15 mouse cellular contexts compared by ENCODE assay signal in the genomic region with DNA sequence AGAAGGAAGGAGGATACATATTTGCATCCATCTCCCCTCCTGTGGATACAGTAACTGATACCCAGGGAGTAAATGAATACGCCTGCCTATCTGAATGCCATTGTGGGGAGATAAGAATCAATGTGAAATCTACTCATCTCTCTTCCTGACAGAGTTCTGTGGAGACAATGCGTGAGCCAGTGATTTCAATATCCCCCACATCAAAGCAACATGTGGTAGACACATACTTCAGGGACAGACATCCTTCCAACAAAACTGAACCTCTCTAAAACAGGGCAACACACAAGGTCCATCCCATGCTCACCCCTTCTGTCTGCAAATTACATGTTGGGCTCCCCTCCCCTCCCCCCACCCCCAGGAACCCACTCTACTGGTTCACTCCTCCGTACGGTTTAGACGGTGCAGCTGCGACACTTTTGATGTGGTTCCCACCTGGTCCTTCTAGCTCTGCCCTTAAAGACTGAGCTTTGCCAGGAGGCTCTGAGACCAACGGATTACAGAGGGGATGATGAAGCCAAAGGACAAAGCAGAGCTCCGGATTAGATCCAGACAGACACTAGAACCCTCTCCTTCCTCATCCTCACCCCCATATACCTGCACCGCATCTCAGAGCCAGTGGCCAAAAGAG. TPM values are rescaled to one million over a fixed set of nuclear protein-coding genes. Genes with fewer than 3 reads are reported as not detected.
DNase-seq lines count a peak whose midpoint lies in the region; ATAC-seq and TF ChIP-seq lines count a peak whose summit lies in the region.
"Had no signal": no experiment of that assay in that cellular context is flagged by ENCODE, and none has a peak within 500 bp of the region (broad histone marks: within the 10 kb centered on the region; RNA-seq: fewer than 3 reads in every experiment).

No protein-coding gene starts in this region.

- H3K4me2 ChIP-seq in hindbrain, postnatal 0 days (ENCODE audit: low read depth, low read length), result 0 out of 2 replicates have a peak overlapping the region, but pooled peaks have one; percentile 6
- peak overlapping the region; percentile 43 for H3K4me2 ChIP-seq in neural tube, embryonic 13.5 days

- no peaks in the 10 kb centered on the region for H3K27me3 ChIP-seq in forebrain, embryonic 10.5 days (ENCODE audit: poor library complexity, severe bottlenecking)
- no peaks in the 10 kb centered on the region for H3K27me3 ChIP-seq in hindbrain, postnatal 0 days (ENCODE audit: insufficient read depth, low read length)
- H3K27me3 ChIP-seq in neural tube, embryonic 13.5 days, result no peaks in the 10 kb centered on the region

- no peak overlapping the region for H3K9ac ChIP-seq in hindbrain, postnatal 0 days (replicated peaks; ENCODE audit: low read length)
- peak overlapping the region; percentile 60 for H3K9ac ChIP-seq in neural tube, embryonic 13.5 days

- intact Hi-C loops in left cerebral cortex, postnatal 36 days (cut with DNase I), result no loop called here

- H3K27ac ChIP-seq in forebrain, embryonic 10.5 days, result peak overlapping the region; percentile 95
- peak overlapping the region; percentile 37; the same call in 1 of the 2 replicates for H3K27ac ChIP-seq in hindbrain, postnatal 0 days
- peak overlapping the region; percentile 93 for H3K27ac ChIP-seq in neural tube, embryonic 13.5 days (replicated peaks)
- H3K27ac ChIP-seq: heart, embryonic 10.5 days had no signal

- H3K4me1 ChIP-seq in forebrain, embryonic 10.5 days, result peaks cover 84% of the 10 kb centered on the region
- H3K4me1 ChIP-seq in hindbrain, postnatal 0 days (ENCODE audit: insufficient read depth, low read length), result peaks cover 40% of the 10 kb centered on the region
- peaks cover 84% of the 10 kb centered on the region for H3K4me1 ChIP-seq in neural tube, embryonic 13.5 days (replicated peaks)

- WGBS in forebrain, embryonic 10.5 days, result 63% methylated on average over 9 of the region's 9 CpGs
- 33% methylated on average over 9 of the region's 9 CpGs for WGBS in hindbrain, postnatal 0 days
- 30% methylated on average over 9 of the region's 9 CpGs for WGBS in neural tube, embryonic 13.5 days

- no peak for DNase-seq in forebrain, embryonic 10.5 days (ENCODE audit: extremely low spot score, low spot score)
- no peak for DNase-seq in hindbrain, postnatal 0 days (ENCODE audit: low spot score)
- DNase-seq in left cerebral cortex, postnatal 36 days (ENCODE audit: low spot score in 2 of 2), result no peak
- no peak for DNase-seq in spleen, adult 12 weeks (ENCODE audit: low spot score)
- no peak for DNase-seq in left cerebral cortex, adult 8-10 months (ENCODE audit: low spot score in 2 of 2)
- DNase-seq: cerebellum, adult 11-12 months; lung, postnatal 10 days; spleen, adult 18-20 months had no signal

- ATAC-seq in activated CD4-positive, CD25-positive, alpha-beta regulatory T cell, adult 4 months, result peak; percentile 56
- no peak for ATAC-seq in hindbrain, postnatal 0 days
- no peak for ATAC-seq in neural tube, embryonic 13.5 days (ENCODE audit: low read depth)
- no peak for ATAC-seq in frontal cortex, adult (ENCODE audit: low TSS enrichment)

- TF ChIP-seq CTCF in hindbrain, postnatal 0 days (IDR thresholded peaks at IDR 0.05; ENCODE audit: low read depth), result no peak

- H3K9me3 ChIP-seq in forebrain, embryonic 10.5 days, result no peaks in the 10 kb centered on the region
- H3K9me3 ChIP-seq in hindbrain, postnatal 0 days (ENCODE audit: low read length), result no peaks in the 10 kb centered on the region
- no peaks in the 10 kb centered on the region for H3K9me3 ChIP-seq in neural tube, embryonic 13.5 days
- H3K9me3 ChIP-seq: heart, embryonic 10.5 days had no signal

- H3K36me3 ChIP-seq in forebrain, embryonic 10.5 days (replicated peaks), result peaks cover 63% of the 10 kb centered on the region
- peaks cover 12% of the 10 kb centered on the region; the same call in 1 of the 2 replicates for H3K36me3 ChIP-seq in hindbrain, postnatal 0 days (ENCODE audit: insufficient read depth, low read length)
- peaks cover 23% of the 10 kb centered on the region for H3K36me3 ChIP-seq in neural tube, embryonic 13.5 days

- H3K4me3 ChIP-seq in forebrain, embryonic 10.5 days, result peak overlapping the region; percentile 47
- no peak overlapping the region for H3K4me3 ChIP-seq in hindbrain, postnatal 0 days (ENCODE audit: low read length)
- peak overlapping the region; percentile 12 for H3K4me3 ChIP-seq in neural tube, embryonic 13.5 days
- H3K4me3 ChIP-seq: heart, embryonic 10.5 days had no signal

RNA-seq across cellular contexts. Expression of a gene that starts 12.8 kb away (rescaled TPM):
- polyA plus RNA-seq in activated CD4-positive, CD25-positive, alpha-beta regulatory T cell, adult 4 months (2017; shearing (Covaris generic)), result 1 to 10 TPM in 1 of 2 experiments, under 1 TPM in 1; 0.62 to 1.0 TPM
- 40.6 and 41.7 TPM in 2 replicates for polyA plus RNA-seq in forebrain, embryonic 10.5 days (2016; fragmentation: Nextera tagmentation; extraction: Ambion mirVana)
- total RNA-seq in hindbrain, postnatal 0 days (2014; rRNA removed), result 86.6 and 117 TPM in 2 replicates
- polyA plus RNA-seq in hindbrain, postnatal 0 days (2015; fragmentation: Nextera tagmentation; extraction: Ambion mirVana), result 33.0 and 36.5 TPM in 2 replicates
- polyA plus RNA-seq in neural tube, embryonic 13.5 days (2015; fragmentation: Nextera tagmentation; extraction: Ambion mirVana), result 46.8 and 50.5 TPM in 2 replicates
- 10 to 100 TPM; 10.5 to 16.4 TPM for total RNA-seq in left cerebral cortex, postnatal 36 days (2021)
- total RNA-seq in left cerebral cortex, adult 8-10 months (2022), result 10 to 100 TPM; 12.9 to 17.1 (median 15.9) TPM

RNA-seq across cellular contexts. Expression of a gene that starts 41.9 kb away (rescaled TPM):
- polyA plus RNA-seq in activated CD4-positive, CD25-positive, alpha-beta regulatory T cell, adult 4 months (2017; shearing (Covaris generic)), result not detected
- polyA plus RNA-seq in forebrain, embryonic 10.5 days (2016; fragmentation: Nextera tagmentation; extraction: Ambion mirVana), result 1.6 and 2.7 TPM in 2 replicates
- 13.3 and 17.3 TPM in 2 replicates for total RNA-seq in hindbrain, postnatal 0 days (2014; rRNA removed)
- polyA plus RNA-seq in hindbrain, postnatal 0 days (2015; fragmentation: Nextera tagmentation; extraction: Ambion mirVana), result 2.3 and 2.4 TPM in 2 replicates
- 10.4 and 10.8 TPM in 2 replicates for polyA plus RNA-seq in neural tube, embryonic 13.5 days (2015; fragmentation: Nextera tagmentation; extraction: Ambion mirVana)
- under 1 TPM; 0.42 to 0.72 TPM for total RNA-seq in left cerebral cortex, postnatal 36 days (2021)
- total RNA-seq in left cerebral cortex, adult 8-10 months (2022), result under 1 TPM; 0.14 to 0.70 (median 0.24) TPM
- total RNA-seq: adrenal gland, adult 18-20 months; MEL had no signal
- polyA plus RNA-seq: kidney, embryonic 16.5 days had no signal

Comparison
In these comparisons a context has a peak if more than half of its experiments do, and no peak if none do; other contexts are left out.
1. H3K27ac ChIP-seq: peak in every context shown above with its lines; median percentile 95 in forebrain, embryonic 10.5 days; 93 in neural tube, embryonic 13.5 days; 37 in hindbrain, postnatal 0 days.
2. RNA of a gene that starts 12.8 kb away (polyA plus RNA-seq): 46.8 to 50.5 TPM in neural tube, embryonic 13.5 days, 40.6 to 41.7 TPM in forebrain, embryonic 10.5 days and 33.0 to 36.5 TPM in hindbrain, postnatal 0 days; 0.62 to 1.0 TPM in activated CD4-positive, CD25-positive, alpha-beta regulatory T cell, adult 4 months; every median in the first group is over 10 times any median in the second.